Mouse (Mus musculus) 3134 (cell line): ENCODE data around the gene Spag9.
A peak's percentile ranks its signal among the peaks of the same experiment; 100 is the strongest.

ENCODE experiments used
- DNase-seq: peaks from one replicate; pipeline ENCODE4 v3.0.0-alpha.2; 2011; ENCODE audit warnings: low spot score; ENCODE audit not compliant: insufficient read length; ENCODE audit errors: extremely low read depth

Gene Spag9

GRCm38 (mm10) chr11:93995720-93996305 is at the start of gene Spag9:
Gene Spag9 (plus strand): TSS chr11:93996091.
- DNase-seq = peak; percentile 88

GRCm38 (mm10) chr11:93948887-93949567 is 46.9 kb upstream of the Spag9 start:
- DNase-seq = no peak

GRCm38 (mm10) chr11:93950045-93950444 is 45.8 kb upstream of the Spag9 start:
- DNase-seq = no peak

- no peak for DNase-seq
Measured at GRCm38 (mm10) chr11:93952376-93952775, 43.5 kb upstream of the Spag9 start.

GRCm38 (mm10) chr11:93954738-93955255 is 41.1 kb upstream of the Spag9 start:
- no peak for DNase-seq

GRCm38 (mm10) chr11:93955256-93956150 is 40.4 kb upstream of the Spag9 start:
- peak; percentile 97 for DNase-seq

GRCm38 (mm10) chr11:93956159-93956558 is 39.7 kb upstream of the Spag9 start, which contains the start of gene Nme2:
Gene Nme2 (minus strand): TSS chr11:93956259.
- no peak for DNase-seq

- DNase-seq = no peak
Measured at GRCm38 (mm10) chr11:93957031-93957555, 38.8 kb upstream of the Spag9 start.

GRCm38 (mm10) chr11:93957746-93958145 is 38.1 kb upstream of the Spag9 start:
- no peak for DNase-seq

GRCm38 (mm10) chr11:93961482-93961881 is 34.4 kb upstream of the Spag9 start:
- no peak for DNase-seq

- no peak for DNase-seq
Measured at GRCm38 (mm10) chr11:93963013-93963412, 32.9 kb upstream of the Spag9 start.

GRCm38 (mm10) chr11:93965391-93965790 is 30.5 kb upstream of the Spag9 start:
- DNase-seq = no peak

GRCm38 (mm10) chr11:93967381-93967780 is 28.5 kb upstream of the Spag9 start:
- no peak for DNase-seq

- DNase-seq = peak; percentile 93
Measured at GRCm38 (mm10) chr11:93968005-93968847, 27.7 kb upstream of the Spag9 start, which contains the start of the genes Gm20390 and Nme1. Gene Gm20390 (minus strand): TSS chr11:93968293. Gene Nme1 (minus strand): TSS chr11:93968521.

GRCm38 (mm10) chr11:93968848-93969128 is 27.1 kb upstream of the Spag9 start:
- no peak for DNase-seq

- no peak for DNase-seq
Measured at GRCm38 (mm10) chr11:93969171-93969570, 26.7 kb upstream of the Spag9 start.

GRCm38 (mm10) chr11:93969799-93970198 is 26.1 kb upstream of the Spag9 start:
- DNase-seq = no peak

- no peak for DNase-seq
Measured at GRCm38 (mm10) chr11:93972951-93973350, 22.9 kb upstream of the Spag9 start.

- DNase-seq = no peak
Measured at GRCm38 (mm10) chr11:93979502-93980049, 16.3 kb upstream of the Spag9 start.

- DNase-seq = no peak
Measured at GRCm38 (mm10) chr11:93984619-93985018, 11.3 kb upstream of the Spag9 start.
